Comparison of ENCODE assay signal across 14 mouse cellular contexts in genomic region chr8:91525342-91525817, GRCm38 (mm10).
DNase-seq lines count a peak whose midpoint lies in the region; ATAC-seq lines count a peak whose summit lies in the region.
"Had no signal": no experiment of that assay in that cellular context is flagged by ENCODE, and none has a peak within 500 bp of the region (broad histone marks: within the 10 kb centered on the region; RNA-seq: fewer than 3 reads in every experiment).

No protein-coding gene starts in this region.

- no peak for DNase-seq in liver, embryonic 13.5 days
- DNase-seq in embryo, embryonic 10 days (ENCODE audit: low spot score), result peak; percentile 90
- DNase-seq in embryonic facial prominence, embryonic 11.5 days (ENCODE audit: low spot score), result peak; percentile 40
- no peak for DNase-seq in adrenal gland, postnatal 25 days
- no peak for DNase-seq in right cerebral cortex, adult 18-20 months
- DNase-seq: adrenal gland, adult 2 months; cerebellum, postnatal 25 days; heart, postnatal 10 days; kidney, adult 11 months; lung, postnatal 4 days had no signal

- H3K36me3 ChIP-seq in liver, embryonic 13.5 days, result no peaks in the 10 kb centered on the region
- H3K36me3 ChIP-seq in liver, embryonic 12.5 days, result peaks cover 4% of the 10 kb centered on the region; the same call in 1 of the 2 replicates
- H3K36me3 ChIP-seq in embryonic facial prominence, embryonic 11.5 days (replicated peaks; ENCODE audit: control insufficient read depth, insufficient read depth, low read depth, low read length), result no peaks in the 10 kb centered on the region
- no peaks in the 10 kb centered on the region for H3K36me3 ChIP-seq in midbrain, embryonic 13.5 days
- H3K36me3 ChIP-seq: neural tube, embryonic 13.5 days had no signal

- H3K9me3 ChIP-seq in liver, embryonic 13.5 days (replicated peaks), result no peaks in the 10 kb centered on the region
- no peaks in the 10 kb centered on the region for H3K9me3 ChIP-seq in liver, embryonic 12.5 days (replicated peaks)
- no peaks in the 10 kb centered on the region for H3K9me3 ChIP-seq in embryonic facial prominence, embryonic 11.5 days (replicated peaks; ENCODE audit: control insufficient read depth, low read length)
- no peaks in the 10 kb centered on the region for H3K9me3 ChIP-seq in midbrain, embryonic 13.5 days
- H3K9me3 ChIP-seq: neural tube, embryonic 13.5 days had no signal

- peak; percentile 18; the same call in 1 of the 2 replicates for ATAC-seq in liver, embryonic 13.5 days (ENCODE audit: low read depth)
- no peak for ATAC-seq in liver, embryonic 12.5 days
- peak; percentile 41; the same call in 1 of the 2 replicates for ATAC-seq in embryonic facial prominence, embryonic 11.5 days (replicated peaks; ENCODE audit: insufficient number of reproducible peaks, low FRiP score, low TSS enrichment, low read depth)
- ATAC-seq in midbrain, embryonic 13.5 days, result 0 out of 2 replicates have a peak, but pooled peaks have one; percentile 43
- ATAC-seq: Patski had no signal

- peaks cover 23% of the 10 kb centered on the region for H3K4me1 ChIP-seq in liver, embryonic 13.5 days (replicated peaks)
- peaks cover 17% of the 10 kb centered on the region for H3K4me1 ChIP-seq in liver, embryonic 12.5 days
- H3K4me1 ChIP-seq in embryonic facial prominence, embryonic 11.5 days (ENCODE audit: control insufficient read depth, insufficient read depth, low read length), result peaks cover 12% of the 10 kb centered on the region
- peaks cover 35% of the 10 kb centered on the region for H3K4me1 ChIP-seq in midbrain, embryonic 13.5 days (replicated peaks)

- no peak overlapping the region for H3K9ac ChIP-seq in liver, embryonic 13.5 days
- no peak overlapping the region for H3K9ac ChIP-seq in liver, embryonic 12.5 days
- H3K9ac ChIP-seq in embryonic facial prominence, embryonic 11.5 days (replicated peaks; ENCODE audit: low read length), result no peak overlapping the region; the same call in 1 of the 2 replicates
- H3K9ac ChIP-seq in midbrain, embryonic 13.5 days (replicated peaks), result no peak overlapping the region
- H3K9ac ChIP-seq: neural tube, embryonic 13.5 days had no signal

- H3K4me2 ChIP-seq in liver, embryonic 13.5 days, result no peak overlapping the region
- H3K4me2 ChIP-seq in liver, embryonic 12.5 days, result no peak overlapping the region
- no peak overlapping the region for H3K4me2 ChIP-seq in embryonic facial prominence, embryonic 11.5 days (ENCODE audit: low read depth, low read length)
- H3K4me2 ChIP-seq in midbrain, embryonic 13.5 days (replicated peaks), result 0 out of 2 replicates have a peak overlapping the region, but pooled peaks have one; percentile 1
- H3K4me2 ChIP-seq: neural tube, embryonic 13.5 days had no signal

- H3K4me3 ChIP-seq in liver, embryonic 13.5 days (replicated peaks), result no peak overlapping the region
- H3K4me3 ChIP-seq in liver, embryonic 12.5 days, result no peak overlapping the region
- no peak overlapping the region for H3K4me3 ChIP-seq in embryonic facial prominence, embryonic 11.5 days (ENCODE audit: low read depth, low read length)
- H3K4me3 ChIP-seq in midbrain, embryonic 13.5 days (replicated peaks), result no peak overlapping the region
- H3K4me3 ChIP-seq: neural tube, embryonic 13.5 days had no signal

- H3K27me3 ChIP-seq in liver, embryonic 13.5 days, result no peaks in the 10 kb centered on the region
- no peaks in the 10 kb centered on the region for H3K27me3 ChIP-seq in liver, embryonic 12.5 days (replicated peaks)
- H3K27me3 ChIP-seq in embryonic facial prominence, embryonic 11.5 days (ENCODE audit: control insufficient read depth, insufficient read depth, low read length), result no peaks in the 10 kb centered on the region; the same call in 1 of the 2 replicates
- peaks cover 72% of the 10 kb centered on the region for H3K27me3 ChIP-seq in midbrain, embryonic 13.5 days
- H3K27me3 ChIP-seq: Patski had no signal

- H3K27ac ChIP-seq in liver, embryonic 13.5 days, result no peak overlapping the region
- H3K27ac ChIP-seq in liver, embryonic 12.5 days, result no peak overlapping the region
- H3K27ac ChIP-seq in embryonic facial prominence, embryonic 11.5 days (replicated peaks; ENCODE audit: low read depth, low read length), result no peak overlapping the region
- no peak overlapping the region for H3K27ac ChIP-seq in midbrain, embryonic 13.5 days
- H3K27ac ChIP-seq: neural tube, embryonic 13.5 days had no signal

- 62% methylated on average over 10 of the region's 10 CpGs for WGBS in liver, embryonic 13.5 days (ENCODE audit: insufficient replicate concordance)
- 59% methylated on average over 10 of the region's 10 CpGs for WGBS in liver, embryonic 12.5 days (ENCODE audit: insufficient replicate concordance)
- WGBS in embryonic facial prominence, embryonic 11.5 days, result 3% methylated on average over 10 of the region's 10 CpGs
- 5% methylated on average over 10 of the region's 10 CpGs for WGBS in midbrain, embryonic 13.5 days

Comparison
In these comparisons a context has a peak if more than half of its experiments do, and no peak if none do; other contexts are left out.
1. DNase-seq: peak in embryo, embryonic 10 days (single experiment) and embryonic facial prominence, embryonic 11.5 days (single experiment); none in liver, embryonic 13.5 days (single experiment), adrenal gland, postnatal 25 days (single experiment) and right cerebral cortex, adult 18-20 months (single experiment).